Mouse (Mus musculus) MEL-GATA-1-ER (cell line): ENCODE measurements around the gene Il1r2.

ENCODE experiments used
- DNase-seq: peaks from one replicate; pipeline ENCODE4 v3.0.0-alpha.2; 2012; ENCODE audit warnings: low read depth; ENCODE audit errors: extremely low read depth

Il1r2 gene

DNA sequence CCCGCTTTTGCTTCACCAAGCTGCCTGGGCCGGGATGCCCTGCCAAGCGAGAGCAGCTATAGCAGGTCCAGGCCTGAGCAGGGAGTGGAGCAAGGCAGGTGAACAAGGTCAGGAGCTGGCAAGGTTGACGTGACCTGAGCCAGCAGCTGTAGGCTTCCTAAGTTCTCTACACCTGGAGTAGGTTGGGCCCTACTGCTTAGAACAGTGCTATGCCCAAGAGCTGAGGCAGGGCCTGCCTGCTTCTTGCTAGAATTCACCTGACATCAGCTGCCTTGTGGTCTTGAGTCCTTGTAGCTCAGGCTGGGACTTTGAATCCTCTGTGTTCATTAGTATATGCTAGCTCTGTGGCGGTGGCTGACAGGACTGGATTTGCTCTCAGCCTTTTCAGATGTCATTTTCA is at the start of gene Il1r2:
Gene Il1r2, plus strand, starts transcription at position 301 of the 400 bp plus-strand sequence.
- DNase-seq = no peak

GRCm38 (mm10) chr1:40024554-40025320 is 49.1 kb upstream of the Il1r2 start:
- DNase-seq = no peak

DNA sequence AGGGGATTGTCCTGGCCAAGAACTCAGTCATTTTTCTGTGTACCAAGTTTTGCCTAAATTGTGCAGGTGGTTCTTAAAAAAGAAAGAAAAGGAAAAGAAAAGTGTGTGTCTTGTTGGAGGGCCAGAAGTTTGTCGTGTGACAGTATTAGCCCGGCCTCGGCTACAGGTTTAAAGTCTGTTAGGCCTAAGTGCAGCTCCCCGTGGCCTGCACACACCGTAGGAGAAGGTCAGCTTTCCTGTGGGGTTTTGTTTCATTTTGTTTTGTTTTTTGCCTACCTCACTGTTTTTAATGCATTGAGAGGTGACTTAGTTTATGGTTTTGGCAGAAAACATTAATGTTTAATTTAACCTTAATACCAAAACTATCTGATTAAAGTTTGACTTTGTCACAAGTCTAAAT is 48.5 kb upstream of the Il1r2 start:
- no peak for DNase-seq

- no peak for DNase-seq
These were observed 46.7 kb upstream of the Il1r2 start for GRCm38 (mm10) chr1:40027116-40027620.

GRCm38 (mm10) chr1:40028207-40028998 is 45.5 kb upstream of the Il1r2 start:
- DNase-seq = no peak

DNA sequence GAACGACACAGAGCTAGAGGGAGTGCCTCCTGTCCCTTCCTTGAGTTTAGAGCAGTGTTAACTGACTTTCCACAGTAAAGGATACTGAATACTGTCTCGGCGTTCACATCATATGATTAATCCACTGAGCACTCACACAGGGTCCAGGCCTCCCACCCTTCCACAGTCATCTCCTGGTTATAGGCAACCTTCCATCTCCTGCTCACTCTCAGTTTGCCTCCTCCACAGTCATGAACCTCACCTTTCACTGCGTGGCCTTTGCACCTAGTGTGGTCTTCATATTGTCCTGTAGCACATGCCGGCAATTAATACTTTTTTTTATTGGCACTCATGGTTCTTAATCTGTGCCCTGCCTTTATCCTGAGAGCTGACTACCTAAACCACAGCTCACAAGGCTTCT is 44.3 kb upstream of the Il1r2 start:
- no peak for DNase-seq

GRCm38 (mm10) chr1:40030287-40030975 is 43.4 kb upstream of the Il1r2 start:
- DNase-seq = no peak

DNA sequence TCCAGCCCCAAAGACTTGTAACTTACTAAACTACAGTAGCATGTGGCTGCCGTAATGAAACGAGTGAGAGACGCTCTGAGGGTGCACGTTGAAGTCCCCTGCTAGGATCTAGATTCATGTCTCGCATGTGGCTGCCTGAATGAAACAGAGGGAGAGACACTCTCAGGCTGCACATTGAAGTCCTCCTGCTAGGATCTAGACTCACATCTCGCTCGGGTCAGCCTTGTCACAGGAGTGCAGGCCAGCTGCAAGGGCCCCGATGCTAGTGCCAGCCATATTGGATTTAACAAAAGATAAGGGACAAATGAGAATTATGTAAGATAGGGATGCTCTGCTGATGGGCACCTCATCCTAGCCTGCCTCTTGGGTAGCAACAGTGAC is 42.9 kb upstream of the Il1r2 start:
- DNase-seq = no peak

DNA sequence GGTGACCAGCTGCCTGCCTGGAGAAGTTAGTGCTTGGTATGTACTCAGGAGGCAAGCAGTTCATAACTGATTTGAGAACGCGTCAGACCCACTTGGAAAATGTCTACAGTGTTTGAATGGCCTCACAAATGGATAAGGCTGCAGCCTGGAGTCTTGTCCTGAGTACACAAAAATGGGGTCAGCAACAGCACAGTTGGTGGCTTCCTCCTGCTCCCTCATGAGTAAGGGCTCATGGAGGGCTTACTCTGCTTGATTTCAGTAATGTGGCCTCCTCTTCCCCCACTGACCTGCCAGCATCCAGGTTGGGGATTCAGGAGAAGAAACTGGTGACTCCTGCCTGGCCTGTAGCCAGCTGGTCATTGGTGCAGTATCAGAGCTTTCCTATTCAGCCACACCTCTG is 42.3 kb upstream of the Il1r2 start:
- no peak for DNase-seq

- no peak for DNase-seq
These were observed 40.6 kb upstream of the Il1r2 start for GRCm38 (mm10) chr1:40033315-40033714.

- DNase-seq = no peak
These were observed 40.0 kb upstream of the Il1r2 start for GRCm38 (mm10) chr1:40033743-40034420.

DNA sequence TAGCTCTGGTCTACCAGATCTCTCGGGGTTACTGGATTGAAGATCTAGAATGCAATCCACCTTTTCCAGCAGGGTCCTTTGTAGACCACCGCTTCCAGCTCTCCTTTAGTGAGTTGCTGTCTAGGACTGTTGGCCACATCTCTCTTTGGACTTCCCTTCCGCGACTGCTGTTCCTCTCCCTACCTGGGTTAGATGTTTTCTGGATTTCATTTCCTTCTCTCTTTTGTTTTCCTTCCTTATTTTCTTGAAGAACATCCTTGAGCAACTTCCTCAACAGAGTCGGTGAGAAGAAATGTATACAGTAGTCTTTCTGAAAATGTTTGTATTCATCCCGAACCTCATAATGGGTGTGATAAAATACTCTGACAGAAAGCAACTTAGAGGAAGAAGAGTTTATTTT is 36.0 kb upstream of the Il1r2 start:
- DNase-seq = no peak

GRCm38 (mm10) chr1:40045686-40046085 is 28.2 kb upstream of the Il1r2 start:
- DNase-seq = peak; percentile 6

DNA sequence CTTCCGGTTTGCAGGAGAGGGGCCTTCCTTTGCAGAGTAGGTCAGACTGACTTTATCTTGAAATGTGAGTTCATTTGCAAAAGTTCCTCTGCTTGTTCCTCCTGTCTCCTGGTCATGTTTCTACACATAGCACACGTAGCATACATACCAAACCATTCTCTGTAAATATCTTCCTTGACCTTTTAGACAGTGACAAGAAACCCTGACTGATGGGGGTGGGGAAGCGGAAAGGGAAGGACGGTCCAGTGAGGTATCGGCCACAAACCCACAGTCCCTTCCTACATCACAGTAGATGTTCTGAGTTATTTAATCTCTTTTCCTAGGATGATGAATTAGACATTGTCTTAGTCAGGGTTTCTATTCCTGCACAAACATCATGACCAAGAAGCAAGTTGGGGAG is 27.3 kb upstream of the Il1r2 start:
- DNase-seq = no peak

DNA sequence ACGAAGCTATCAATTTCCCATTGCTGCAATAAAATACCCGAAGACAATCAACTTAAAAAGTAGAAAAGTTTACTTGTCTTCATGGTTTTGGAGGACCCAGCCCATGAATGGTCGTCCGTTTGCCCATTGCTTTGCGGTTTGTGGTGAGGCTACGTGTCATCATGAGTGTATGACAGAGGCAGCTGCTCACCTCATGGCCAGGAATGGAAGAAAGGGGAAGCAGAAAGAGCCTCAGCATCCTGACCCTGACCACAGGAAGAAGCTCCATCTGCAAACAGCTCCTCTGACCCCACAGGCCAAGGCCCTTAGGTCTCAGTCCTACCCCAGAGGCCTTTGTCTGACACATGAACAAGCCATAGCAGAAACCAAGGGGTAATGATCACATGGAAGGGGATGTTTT is 22.7 kb upstream of the Il1r2 start:
- no peak for DNase-seq

GRCm38 (mm10) chr1:40052156-40052555 is 21.7 kb upstream of the Il1r2 start:
- no peak for DNase-seq

DNA sequence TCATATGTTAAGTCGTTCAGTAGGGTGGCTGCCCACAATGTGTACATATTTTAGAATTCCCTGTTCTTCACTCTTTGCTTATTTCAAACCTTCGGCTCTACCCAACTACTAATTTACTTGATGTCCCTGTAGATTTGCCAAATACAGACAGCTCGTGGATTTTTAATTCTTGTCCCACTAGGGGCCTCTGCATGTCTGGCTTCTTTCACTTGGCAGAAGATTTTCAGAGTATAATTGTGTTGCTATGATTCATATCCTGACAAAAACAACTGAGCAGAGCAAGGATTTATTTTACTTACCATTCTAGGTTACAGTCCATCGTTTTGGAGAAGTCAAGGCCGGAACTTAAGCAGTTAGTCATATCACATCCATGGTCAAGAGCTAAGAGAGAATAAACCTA is 20.8 kb upstream of the Il1r2 start:
- DNase-seq = no peak

DNA sequence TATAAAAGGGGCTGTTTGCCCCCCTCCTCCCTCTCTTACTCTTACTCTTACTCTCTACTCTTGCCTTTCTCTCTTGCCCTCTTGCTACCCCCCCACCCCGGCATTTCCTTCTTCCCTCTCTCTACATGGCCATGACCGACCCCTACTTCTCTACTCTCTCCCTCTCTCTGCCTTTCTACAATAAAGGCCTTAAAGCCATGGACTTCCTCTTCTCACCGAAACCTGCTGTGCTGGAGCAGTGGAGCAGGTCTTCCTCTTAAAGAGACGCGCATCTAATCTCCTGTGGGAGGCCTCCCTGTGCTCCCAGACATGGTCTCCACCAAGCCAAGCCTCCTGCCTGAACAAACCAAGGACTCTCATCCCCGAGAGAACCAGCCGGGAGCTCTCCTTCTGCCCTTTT is 18.8 kb upstream of the Il1r2 start:
- DNase-seq = no peak

DNA sequence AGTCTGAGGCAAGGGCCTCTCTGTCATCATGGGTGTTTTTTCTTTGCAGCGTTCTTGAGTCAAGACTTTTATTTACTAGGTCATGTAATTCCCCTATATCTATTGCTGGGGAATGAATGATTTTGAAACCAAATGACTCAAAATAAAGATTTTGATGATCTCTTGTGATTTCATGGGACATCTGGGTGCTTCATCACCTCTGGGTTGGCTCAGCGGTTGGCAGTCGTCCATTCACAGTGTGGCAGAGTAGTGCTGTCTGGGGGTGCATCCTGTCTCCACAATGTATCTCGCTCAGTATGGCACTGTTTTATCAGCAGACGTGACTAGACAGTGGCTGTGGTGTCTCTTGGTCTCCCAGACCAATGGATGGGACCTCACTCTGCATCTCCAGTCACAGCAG is 17.9 kb upstream of the Il1r2 start:
- DNase-seq = no peak

DNA sequence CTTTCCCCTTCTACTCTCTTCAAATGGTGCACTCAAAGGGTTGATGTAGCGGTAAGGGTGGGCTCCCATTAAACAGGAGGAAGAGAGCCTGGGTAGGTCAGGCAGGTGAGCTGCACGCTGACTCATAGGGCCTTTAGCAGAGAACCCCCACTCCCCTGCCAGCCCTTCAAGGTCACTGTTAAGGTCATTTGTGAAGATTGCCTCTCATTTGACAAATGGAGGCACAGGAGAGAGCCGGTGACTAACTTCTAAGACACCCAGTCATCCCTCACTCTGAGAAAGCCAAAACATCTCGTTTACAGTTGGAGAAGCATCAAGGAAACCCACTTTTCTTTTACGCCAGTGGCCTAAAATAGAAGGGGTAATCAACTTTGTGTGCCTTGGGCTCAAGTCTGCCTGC is 16.5 kb upstream of the Il1r2 start:
- no peak for DNase-seq

DNA sequence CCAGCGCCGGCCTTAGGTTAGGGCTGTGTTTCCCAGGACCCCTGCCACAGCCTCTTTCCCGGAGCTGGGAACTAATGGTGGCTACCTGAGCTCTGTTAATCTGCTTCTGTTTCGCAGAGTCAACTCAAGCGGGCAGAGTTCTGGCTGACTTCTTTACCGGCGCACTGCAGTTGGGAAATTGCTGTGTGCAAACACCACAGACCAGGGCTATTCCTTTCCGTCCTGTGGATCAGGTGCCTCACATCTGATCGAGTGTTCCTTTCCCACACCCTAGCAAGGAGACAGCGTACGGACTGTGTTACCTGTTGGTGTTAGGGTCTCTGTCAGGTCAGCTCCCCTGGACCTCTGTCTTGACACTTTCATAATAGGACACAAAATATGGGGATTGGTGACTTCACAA is 15.9 kb upstream of the Il1r2 start:
- no peak for DNase-seq
